Mouse (Mus musculus): ENCODE results near the gene Rap2c. TPM values are rescaled to one million over a fixed set of nuclear protein-coding genes. Genes with fewer than 3 reads are reported as not detected.

Gene Rap2c
- total RNA-seq, 2 experiments from 2014 or later = 27.2 to 28.5 TPM

- DNase-seq = no peak
These were observed 49.5 kb downstream of the Rap2c start for GRCm38 (mm10) chrX:50968157-50968932.

DNA sequence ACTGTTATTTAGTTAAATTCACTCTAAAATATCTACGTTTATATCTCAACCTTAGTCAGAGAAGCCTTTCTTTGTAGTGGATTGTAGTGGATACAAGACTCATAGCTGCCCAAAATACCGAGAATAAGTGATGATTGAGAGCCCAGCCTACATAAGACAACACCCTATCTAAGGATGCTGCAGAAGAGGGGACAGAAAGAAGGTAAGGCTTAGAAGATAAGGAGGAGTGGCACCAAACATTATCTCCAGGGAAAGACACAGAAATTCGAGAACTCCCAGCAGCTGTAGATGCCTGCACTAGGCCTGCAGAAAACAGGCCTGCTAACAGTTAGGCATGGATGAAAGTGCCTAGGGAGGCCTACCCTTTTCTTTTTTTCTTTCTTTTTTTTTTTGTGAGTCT is 52.7 kb downstream of the Rap2c start:
- no peak for DNase-seq

DNA sequence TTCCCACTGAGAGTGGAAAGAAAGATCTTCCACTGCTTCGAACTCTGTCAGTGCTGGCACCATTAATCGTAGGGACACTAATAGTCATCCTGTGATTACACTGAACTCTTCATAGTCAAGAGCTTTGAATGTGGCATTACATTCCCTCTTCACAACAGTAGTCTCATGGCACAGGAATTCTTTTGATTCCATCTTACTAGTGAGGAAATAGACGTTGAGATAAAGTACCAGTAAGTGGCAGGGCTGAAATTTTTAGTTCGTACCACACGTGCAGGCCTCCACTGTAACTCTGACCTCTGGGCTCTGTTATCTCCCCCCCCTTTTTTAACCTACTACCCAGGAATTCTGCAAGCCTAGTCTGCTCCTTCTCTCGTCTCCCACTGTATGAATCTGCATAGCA is 54.9 kb downstream of the Rap2c start:
- no peak for DNase-seq

Other genes starting within 250 kb of the Rap2c start
- 1 to 10 TPM; 4.1 to 4.3 TPM for gene Stk26, start 177.0 kb downstream of the Rap2c start, total RNA-seq (2021)
- under 1 TPM in 1 of 2 experiments, not detected in 1; 0.15 TPM for gene Frmd7, start 75.3 kb downstream of the Rap2c start, total RNA-seq (2021)
- 10 to 100 TPM in 1 of 2 experiments, 1 to 10 TPM in 1; 7.7 to 10.4 TPM for gene Mbnl3, start 188.5 kb upstream of the Rap2c start, total RNA-seq (2021)